Mouse (Mus musculus) C2C12 (cell line): ENCODE measurements around the gene Clcf1. TPM values are rescaled to one million over a fixed set of nuclear protein-coding genes. Genes with fewer than 3 reads are reported as not detected.

Experiments used
- H3K27me3 ChIP-seq: one replicate; pipeline ENCODE4 v1.6.1; 2011; ENCODE audit not compliant: control insufficient read depth, insufficient read depth, insufficient read length
- H3K36me3 ChIP-seq: one replicate; pipeline ENCODE4 v1.6.1; 2011; ENCODE audit not compliant: control insufficient read depth, insufficient read depth
- H3K4me3 ChIP-seq: one replicate; pipeline ENCODE4 v1.5.1; 2011; ENCODE audit warnings: mild to moderate bottlenecking, control low read depth; ENCODE audit not compliant: poor library complexity, insufficient read depth, severe bottlenecking
- H3K79me2 ChIP-seq: one replicate; pipeline ENCODE4 v1.6.1; 2011; ENCODE audit not compliant: control insufficient read depth, insufficient read depth
- H3K79me3 ChIP-seq: one replicate; pipeline ENCODE4 v1.6.1; 2011; ENCODE audit warnings: low read depth, control low read depth
- H3ac ChIP-seq: one replicate; pipeline ENCODE3; 2011; ENCODE audit warnings: low read depth; ENCODE audit not compliant: control insufficient read depth, insufficient read length
- CEBPB ChIP-seq: IDR thresholded peaks from one replicate; pipeline ENCODE4 v1.6.1; 2011; ENCODE audit warnings: low read depth, mild to moderate bottlenecking, control low read depth, moderate library complexity
- CTCF ChIP-seq: IDR thresholded peaks from one replicate; pipeline ENCODE4 v1.5.1; 2011; ENCODE audit not compliant: control insufficient read depth, insufficient read depth, insufficient read length
- FOSL1 ChIP-seq: IDR thresholded peaks from one replicate; pipeline ENCODE4 v1.8.0; 2011; ENCODE audit warnings: mild to moderate bottlenecking, low read length; ENCODE audit not compliant: poor library complexity, insufficient read depth, severe bottlenecking
- MAX ChIP-seq: IDR thresholded peaks from one replicate; pipeline ENCODE4 v1.6.1; 2011; ENCODE audit warnings: mild to moderate bottlenecking, control low read depth
- MYOD1 ChIP-seq: IDR thresholded peaks from one replicate; pipeline ENCODE4 v1.6.1; 2011; ENCODE audit warnings: low read depth; ENCODE audit not compliant: control insufficient read depth, insufficient read length
- MYOG ChIP-seq: IDR thresholded peaks from one replicate; pipeline ENCODE4 v1.6.1; 2011; ENCODE audit not compliant: control insufficient read depth, insufficient read length; ENCODE audit errors: extremely low read depth
- USF1 ChIP-seq: IDR thresholded peaks from one replicate; pipeline ENCODE4 v1.6.1; 2011; ENCODE audit warnings: low read depth, mild to moderate bottlenecking, control low read depth, moderate library complexity
- polyA plus RNA-seq: library from polyadenylated mRNA; unstranded; fragments of >200 nt; fragmentation: generic; extraction: Trizol; gene quantifications from one replicate; pipeline ENCODE4 v1.2.1, GENCODE M21; 2012; ENCODE audit warnings: missing spikeins

The Clcf1 gene
- polyA plus RNA-seq, 1 experiment: 24.8 TPM

DNA sequence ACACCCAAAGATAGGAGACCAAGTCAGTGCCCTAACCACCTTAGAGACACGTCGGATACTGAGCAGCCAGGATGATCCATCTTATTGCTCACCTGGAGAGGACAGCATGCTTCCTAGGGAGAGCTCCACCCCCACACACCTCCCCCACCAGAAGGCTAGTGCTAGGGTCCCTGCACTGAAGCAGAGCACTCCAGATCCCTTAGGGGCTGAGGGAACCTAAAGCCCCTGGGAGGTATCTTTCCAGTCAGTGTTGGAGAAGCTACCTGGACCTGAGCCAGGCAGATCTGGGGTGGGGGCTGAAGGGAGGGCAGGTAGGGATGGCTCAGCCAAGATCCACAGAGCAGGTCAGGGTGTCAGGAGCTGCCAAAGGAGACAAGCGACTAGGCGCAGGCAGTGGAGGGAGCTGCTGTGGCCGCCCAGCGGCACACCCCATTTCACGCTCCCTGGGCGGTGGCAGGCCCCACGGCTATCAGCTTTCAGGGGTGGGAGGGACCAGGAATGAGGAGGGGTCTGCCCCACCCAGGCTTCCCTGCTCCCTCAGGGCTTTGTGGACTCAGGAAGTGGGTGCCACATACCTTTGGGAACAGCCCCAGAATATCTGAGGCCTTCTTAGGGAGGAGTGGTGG, 15.5 kb downstream of the Clcf1 start:
- TF ChIP-seq MAX (no peak), MYOD1 (no peak)
- Histone ChIP-seq H3K79me3 (no peaks in the 10 kb centered on the region), H3ac (peak overlapping the region; percentile 72), H3K36me3 (no peaks in the 10 kb centered on the region), H3K4me3 (no peak overlapping the region), H3K79me2 (peaks cover 12% of the 10 kb centered on the region), H3K27me3 (no peaks in the 10 kb centered on the region)

GRCm38 (mm10) chr19:4230415-4230814, 16.4 kb downstream of the Clcf1 start:
- Histone ChIP-seq H3K79me2 (peaks cover 12% of the 10 kb centered on the region), H3K27me3 (no peaks in the 10 kb centered on the region), H3ac (peak overlapping the region; percentile 72), H3K79me3 (no peaks in the 10 kb centered on the region), H3K4me3 (no peak overlapping the region), H3K36me3 (no peaks in the 10 kb centered on the region)
- peak; percentile 7 for TF ChIP-seq FOSL1
- TF ChIP-seq CEBPB: no peak

- H3K79me2 ChIP-seq: peaks cover 12% of the 10 kb centered on the region
- TF ChIP-seq USF1 (no peak), MYOD1 (no peak), CTCF (no peak), FOSL1 (no peak), CEBPB (no peak), MAX (no peak), MYOG (no peak)
- H3K27me3 ChIP-seq: no peaks in the 10 kb centered on the region
- H3ac ChIP-seq: peak within 1 kb of the TSS; percentile 62
- peak within 1 kb of the TSS; percentile 35 for H3K4me3 ChIP-seq
- H3K79me3 ChIP-seq: no peaks in the 10 kb centered on the region
- no peaks in the 10 kb centered on the region for H3K36me3 ChIP-seq
Measured at GRCm38 (mm10) chr19:4231253-4232185, 17.5 kb downstream of the Clcf1 start, which contains the start of gene Pold4. Pold4 (plus strand) TSS chr19:4231899.

DNA sequence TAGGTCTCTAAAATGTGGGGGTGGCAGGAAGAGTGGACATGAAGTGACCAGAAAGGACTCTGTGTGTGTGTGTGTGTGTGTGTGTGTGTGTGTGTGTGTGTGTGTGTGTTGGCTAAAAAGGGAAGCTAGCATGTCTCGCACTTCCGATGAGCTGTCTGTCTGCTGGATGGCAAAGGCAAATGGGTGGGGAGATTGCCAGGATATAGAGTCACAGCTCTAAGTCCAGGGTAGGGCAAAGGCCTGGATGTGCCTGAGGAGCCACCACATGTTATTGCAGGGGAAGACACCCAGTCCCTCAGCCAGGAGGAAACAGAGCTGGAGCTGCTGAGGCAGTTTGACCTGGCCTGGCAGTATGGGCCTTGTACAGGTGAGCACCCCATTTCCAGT, 18.1 kb downstream of the Clcf1 start:
- Histone ChIP-seq H3ac (peak overlapping the region; percentile 62), H3K4me3 (peak overlapping the region; percentile 35), H3K36me3 (no peaks in the 10 kb centered on the region), H3K79me2 (peaks cover 12% of the 10 kb centered on the region), H3K27me3 (no peaks in the 10 kb centered on the region), H3K79me3 (no peaks in the 10 kb centered on the region)
- TF ChIP-seq CEBPB (no peak), MYOG (no peak), MAX (no peak), CTCF (no peak), USF1 (no peak), MYOD1 (no peak), FOSL1 (no peak)

DNA sequence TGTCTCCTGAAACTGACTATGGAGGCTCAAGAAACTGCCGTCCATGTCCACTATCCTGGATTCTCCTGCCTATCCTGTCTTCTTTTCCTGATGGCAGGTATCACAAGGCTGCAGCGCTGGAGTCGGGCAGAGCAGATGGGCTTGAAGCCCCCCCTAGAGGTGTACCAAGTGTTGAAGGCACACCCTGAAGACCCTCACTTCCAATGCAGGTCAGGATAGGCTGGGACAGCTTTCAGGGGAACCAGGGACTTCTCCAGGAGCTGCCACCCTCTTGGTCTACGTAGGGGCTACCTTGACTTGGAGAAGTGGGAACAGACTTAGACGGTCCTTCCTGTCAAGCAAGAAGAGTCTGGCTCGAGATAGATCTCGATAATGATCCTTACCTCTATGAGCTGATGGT, 18.6 kb downstream of the Clcf1 start:
- no peaks in the 10 kb centered on the region for H3K79me3 ChIP-seq
- peak overlapping the region; percentile 21 for H3ac ChIP-seq
- H3K27me3 ChIP-seq: no peaks in the 10 kb centered on the region
- H3K4me3 ChIP-seq: peak overlapping the region; percentile 35
- TF ChIP-seq MYOG (no peak), CEBPB (no peak), MYOD1 (no peak), FOSL1 (no peak), CTCF (no peak), USF1 (no peak), MAX (no peak)
- no peaks in the 10 kb centered on the region for H3K36me3 ChIP-seq
- H3K79me2 ChIP-seq: peaks cover 12% of the 10 kb centered on the region

GRCm38 (mm10) chr19:4234548-4234947, 20.5 kb downstream of the Clcf1 start:
- no peak overlapping the region for H3ac ChIP-seq
- TF ChIP-seq CTCF (no peak), USF1 (no peak), MYOD1 (no peak), FOSL1 (no peak), MYOG (no peak), CEBPB (no peak), MAX (no peak)
- no peaks in the 10 kb centered on the region for H3K79me3 ChIP-seq
- no peaks in the 10 kb centered on the region for H3K36me3 ChIP-seq
- H3K79me2 ChIP-seq: peaks cover 12% of the 10 kb centered on the region
- H3K4me3 ChIP-seq: no peak overlapping the region
- no peaks in the 10 kb centered on the region for H3K27me3 ChIP-seq
